Mouse (Mus musculus) thymus, adult 2 months (tissue): ENCODE results near the gene Usp2.

Source experiments
- CTCF ChIP-seq: fragments of 200-500 bp; IDR thresholded peaks from 2 replicates; pipeline ENCODE4 v1.5.1; 2012; ENCODE audit warnings: mild to moderate bottlenecking, control low read depth, low read length, moderate library complexity, borderline replicate concordance; ENCODE audit not compliant: control insufficient read depth, poor library complexity, insufficient read depth; ENCODE audit errors: extremely low read depth
- POLR2A ChIP-seq: fragments of 200-500 bp; IDR thresholded peaks from 2 replicates; pipeline ENCODE4 v1.6.1; 2012; ENCODE audit warnings: mild to moderate bottlenecking, low read length, control low read depth, moderate library complexity; ENCODE audit not compliant: control insufficient read depth, poor library complexity, insufficient read depth; ENCODE audit errors: extremely low read depth

DNA sequence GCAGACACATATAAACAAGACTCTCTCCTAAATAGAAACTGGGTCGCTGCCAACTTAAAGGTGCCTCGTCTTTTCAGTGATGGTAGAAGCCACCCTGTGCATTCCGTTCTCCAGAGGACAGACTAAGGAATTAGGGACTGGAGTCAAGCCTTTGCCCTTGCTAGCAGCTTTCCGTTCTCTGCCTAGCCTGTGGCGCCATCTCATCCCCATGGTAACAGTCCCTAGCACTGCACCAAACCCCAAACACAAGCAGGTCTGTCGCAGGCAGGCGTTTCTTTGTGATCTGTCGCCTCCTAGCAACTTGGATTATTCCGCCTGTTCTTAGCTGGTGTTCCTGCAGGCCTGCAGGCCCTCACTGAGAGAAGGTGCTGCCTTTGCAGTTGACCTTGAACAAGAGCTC, 29.7 kb downstream of the Usp2 start:
- TF ChIP-seq CTCF (no peak), POLR2A (no peak)
